Mouse (Mus musculus): Measurements from ENCODE around the gene Rnf115. TPM values are rescaled to one million over a fixed set of nuclear protein-coding genes. Genes with fewer than 3 reads are reported as not detected.

Gene Rnf115
- polyA plus RNA-seq, 1 experiment from 2014 or later: 54.2 TPM

DNA sequence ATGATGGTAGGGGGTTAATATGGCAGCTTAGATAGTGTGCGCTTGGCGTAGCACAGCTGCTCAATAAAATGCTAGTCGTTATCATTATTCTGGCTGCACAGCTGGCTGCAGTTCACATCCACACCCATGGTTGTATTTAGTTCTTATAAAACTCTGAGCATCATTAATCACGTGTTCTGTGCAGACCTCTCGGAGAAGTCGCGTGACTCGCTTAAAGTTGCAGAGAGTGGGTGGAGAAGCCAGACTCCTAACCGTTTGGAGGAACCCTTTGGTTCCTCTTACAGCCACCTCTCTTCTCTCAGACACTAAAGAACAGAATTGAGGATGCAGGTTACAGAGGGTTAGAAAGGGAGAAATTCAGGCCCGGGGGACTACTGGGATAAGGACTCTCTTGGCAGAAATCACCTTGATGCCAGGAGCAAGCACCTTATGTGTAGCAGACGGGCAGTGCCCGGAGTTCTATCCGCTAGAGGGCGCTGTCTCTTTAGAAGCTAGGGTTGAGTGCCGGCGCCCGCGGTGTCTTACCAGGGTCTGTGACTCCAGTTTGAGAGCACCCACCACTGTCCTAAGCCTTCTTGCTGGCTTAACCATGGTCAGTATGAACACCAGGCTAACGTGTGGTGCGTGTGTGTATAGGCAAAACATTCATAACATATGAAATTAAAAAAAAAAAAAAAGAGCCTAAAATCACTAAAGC is 85.1 kb downstream of the Rnf115 start:
- peak overlapping the region; percentile 45 for H3K4me2 ChIP-seq
- H3K4me3 ChIP-seq (ENCODE audit: low read depth, low read length): no peak overlapping the region
- DNase-seq (peak; percentile 88), ATAC-seq (ENCODE audit: insufficient read depth) (peak; percentile 60)
- H3K4me1 ChIP-seq (ENCODE audit: insufficient read depth): peaks cover 6% of the 10 kb centered on the region; the same call in 1 of the 2 replicates
- no peak overlapping the region for H3K27ac ChIP-seq (ENCODE audit: low read depth)
- H3K27me3 ChIP-seq (ENCODE audit: insufficient read depth, low read length): peaks cover 14% of the 10 kb centered on the region; the same call in 1 of the 2 replicates
- H3K36me3 ChIP-seq (ENCODE audit: insufficient read depth): no peaks in the 10 kb centered on the region
- no peaks in the 10 kb centered on the region for H3K9me3 ChIP-seq (ENCODE audit: low read depth, low read length)
- TF ChIP-seq CTCF (IDR thresholded peaks at IDR 0.05; ENCODE audit: low read depth): peak; percentile 76
- WGBS: 25% methylated on average over 20 of the region's 20 CpGs
- H3K9ac ChIP-seq: no peak overlapping the region

DNA sequence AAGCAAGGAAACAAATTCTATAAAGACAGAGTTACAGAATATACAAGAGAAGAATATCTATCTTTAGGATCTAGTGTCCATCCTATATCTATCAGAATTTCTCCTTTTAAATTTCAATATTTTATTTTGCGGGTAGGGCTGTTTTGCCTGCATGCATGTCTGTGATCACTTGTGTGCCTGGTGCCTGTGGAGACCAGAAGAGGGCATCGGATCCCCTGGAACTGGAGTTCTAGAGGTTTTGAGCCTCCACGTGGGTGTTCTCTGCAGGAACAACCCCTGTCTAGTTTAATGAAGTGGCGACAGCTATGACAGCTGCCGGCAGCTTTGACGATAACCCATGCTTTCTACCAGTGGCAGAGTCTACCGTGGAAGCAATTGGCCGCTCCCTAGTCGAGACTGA is 85.6 kb downstream of the Rnf115 start:
- H3K27me3 ChIP-seq (ENCODE audit: insufficient read depth, low read length): peaks cover 14% of the 10 kb centered on the region; the same call in 1 of the 2 replicates
- H3K4me2 ChIP-seq: peak overlapping the region; percentile 45
- H3K9me3 ChIP-seq (ENCODE audit: low read depth, low read length): no peaks in the 10 kb centered on the region
- H3K27ac ChIP-seq (ENCODE audit: low read depth): no peak overlapping the region
- no peak overlapping the region for H3K4me3 ChIP-seq (ENCODE audit: low read depth, low read length)
- ATAC-seq (ENCODE audit: insufficient read depth) (peak; percentile 76), DNase-seq (peak; percentile 84)
- peaks cover 6% of the 10 kb centered on the region; the same call in 1 of the 2 replicates for H3K4me1 ChIP-seq (ENCODE audit: insufficient read depth)
- WGBS: 5% methylated on average over 9 of the region's 9 CpGs
- peak; percentile 39 for TF ChIP-seq CTCF (IDR thresholded peaks at IDR 0.05; ENCODE audit: low read depth)
- no peak overlapping the region for H3K9ac ChIP-seq
- H3K36me3 ChIP-seq (ENCODE audit: insufficient read depth): no peaks in the 10 kb centered on the region

DNA sequence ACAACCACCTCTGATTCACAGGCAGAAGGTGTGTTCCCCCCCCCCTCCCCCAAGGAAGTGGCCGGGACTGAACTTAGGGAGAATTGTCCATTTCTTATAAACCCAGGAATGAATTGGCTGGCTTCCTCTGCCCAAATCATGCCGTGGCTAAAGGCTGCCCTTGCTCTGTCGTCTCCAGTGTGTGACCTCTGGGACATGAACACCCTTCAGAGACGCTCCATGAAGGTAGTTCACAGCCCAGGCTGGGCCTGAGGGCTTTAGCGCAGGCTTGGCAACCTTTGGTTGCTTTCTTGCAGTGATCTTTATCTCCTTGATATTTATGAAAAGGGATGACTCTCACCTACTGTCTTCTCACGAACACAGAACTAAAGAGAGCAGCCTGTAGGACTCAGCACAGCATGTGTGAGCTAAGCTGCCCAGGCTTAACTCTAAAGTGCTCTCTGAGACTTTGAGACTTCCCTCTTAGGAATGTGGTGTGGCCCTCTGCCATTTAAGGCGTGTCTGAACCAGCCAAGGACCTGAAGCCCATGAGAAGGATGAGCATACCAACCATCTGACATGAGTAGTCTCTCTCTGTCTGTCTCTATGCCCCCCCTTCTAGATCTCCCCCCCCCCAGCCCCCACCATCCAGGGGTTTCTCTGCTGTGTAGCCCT is 86.3 kb downstream of the Rnf115 start:
- Histone ChIP-seq H3K4me3 (ENCODE audit: low read depth, low read length) (no peak overlapping the region), H3K4me1 (ENCODE audit: insufficient read depth) (peaks cover 6% of the 10 kb centered on the region; the same call in 1 of the 2 replicates), H3K27me3 (ENCODE audit: insufficient read depth, low read length) (peaks cover 14% of the 10 kb centered on the region; the same call in 1 of the 2 replicates), H3K36me3 (ENCODE audit: insufficient read depth) (no peaks in the 10 kb centered on the region), H3K4me2 (peak overlapping the region; percentile 45), H3K27ac (ENCODE audit: low read depth) (no peak overlapping the region), H3K9me3 (ENCODE audit: low read depth, low read length) (no peaks in the 10 kb centered on the region), H3K9ac (no peak overlapping the region)
- no peak for TF ChIP-seq CTCF (IDR thresholded peaks at IDR 0.05; ENCODE audit: low read depth)
- ATAC-seq (ENCODE audit: insufficient read depth): peak; percentile 48; the same call in 1 of the 2 replicates
- 28% methylated on average over 7 of the region's 7 CpGs for WGBS
- DNase-seq: peak; percentile 64

DNA sequence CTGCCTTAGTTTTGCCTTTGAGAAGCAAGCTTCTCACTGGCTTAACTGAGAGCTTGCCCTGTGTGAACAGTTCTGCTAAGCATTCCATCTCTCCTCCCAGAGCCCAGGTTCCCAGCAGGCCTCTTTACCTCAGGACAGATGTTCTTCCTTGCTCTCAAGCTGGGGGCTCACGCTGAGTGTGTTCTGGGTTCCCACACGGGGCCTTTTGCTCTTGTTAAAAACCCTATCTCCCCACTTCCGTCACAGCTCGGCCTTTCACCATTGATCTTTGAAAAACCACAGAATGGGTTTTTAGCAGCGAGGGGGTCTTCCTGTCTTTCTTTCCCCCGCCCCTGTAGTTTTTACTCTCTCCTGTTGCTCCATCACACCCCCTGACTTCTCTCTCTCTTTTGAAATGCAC is 86.9 kb downstream of the Rnf115 start:
- no peak overlapping the region for H3K4me3 ChIP-seq (ENCODE audit: low read depth, low read length)
- ATAC-seq (ENCODE audit: insufficient read depth) (no peak), DNase-seq (no peak)
- no peaks in the 10 kb centered on the region for H3K9me3 ChIP-seq (ENCODE audit: low read depth, low read length)
- peaks cover 6% of the 10 kb centered on the region; the same call in 1 of the 2 replicates for H3K4me1 ChIP-seq (ENCODE audit: insufficient read depth)
- H3K36me3 ChIP-seq (ENCODE audit: insufficient read depth): no peaks in the 10 kb centered on the region
- no peak overlapping the region for H3K9ac ChIP-seq
- H3K27me3 ChIP-seq (ENCODE audit: insufficient read depth, low read length): peaks cover 14% of the 10 kb centered on the region; the same call in 1 of the 2 replicates
- TF ChIP-seq CTCF (IDR thresholded peaks at IDR 0.05; ENCODE audit: low read depth): no peak
- 42% methylated on average over 6 of the region's 6 CpGs for WGBS
- H3K27ac ChIP-seq (ENCODE audit: low read depth): no peak overlapping the region
- H3K4me2 ChIP-seq: no peak overlapping the region

DNA sequence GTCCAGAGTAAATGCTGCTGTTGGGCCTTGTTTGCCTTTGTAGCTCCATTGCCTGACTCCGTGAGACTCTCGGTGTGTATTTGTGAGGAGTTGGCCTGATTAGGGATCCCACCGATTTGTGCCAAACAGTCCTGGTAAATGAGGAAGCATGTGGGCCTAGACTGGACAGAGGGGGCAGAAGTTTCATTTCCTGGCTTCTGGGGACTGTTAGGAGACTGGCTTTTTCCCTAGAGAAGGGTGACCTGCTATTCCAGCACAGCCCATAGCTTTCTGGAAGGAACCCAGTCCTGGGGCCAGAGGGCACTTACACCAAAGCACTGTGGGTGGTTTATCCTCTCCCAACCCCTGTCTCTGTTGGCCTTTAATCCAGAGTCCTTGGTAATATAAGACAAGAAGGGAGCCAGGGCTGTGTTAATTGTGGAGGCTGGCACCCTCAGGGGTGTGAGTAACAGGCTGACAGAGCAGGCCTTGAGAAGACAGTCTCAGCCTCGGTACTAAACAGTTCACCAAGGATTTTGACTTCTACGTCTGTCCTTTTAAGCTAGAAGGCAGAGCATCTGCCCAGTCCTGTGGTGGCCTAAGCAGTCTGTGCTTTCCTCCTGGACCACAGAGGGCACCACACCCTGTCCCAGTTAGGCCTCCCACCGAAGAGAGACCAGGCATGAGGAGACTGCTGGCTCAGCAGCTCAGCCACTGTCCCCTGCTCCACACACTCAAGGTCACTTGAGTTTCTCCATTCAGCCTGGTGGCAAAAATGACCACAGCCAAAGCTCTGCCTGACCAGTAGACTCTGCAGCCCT is 92.9 kb downstream of the Rnf115 start:
- H3K36me3 ChIP-seq (ENCODE audit: insufficient read depth): no peaks in the 10 kb centered on the region
- ATAC-seq (ENCODE audit: insufficient read depth) (no peak), DNase-seq (no peak)
- H3K4me3 ChIP-seq (ENCODE audit: low read depth, low read length): no peak overlapping the region
- H3K4me2 ChIP-seq: no peak overlapping the region
- no peaks in the 10 kb centered on the region for H3K4me1 ChIP-seq (ENCODE audit: insufficient read depth)
- H3K27me3 ChIP-seq (ENCODE audit: insufficient read depth, low read length): peaks cover 4% of the 10 kb centered on the region; the same call in 1 of the 2 replicates
- WGBS: 64% methylated on average over 6 of the region's 6 CpGs
- TF ChIP-seq CTCF (IDR thresholded peaks at IDR 0.05; ENCODE audit: low read depth): no peak
- H3K9me3 ChIP-seq (ENCODE audit: low read depth, low read length): no peaks in the 10 kb centered on the region
- H3K9ac ChIP-seq: no peak overlapping the region
- no peak overlapping the region for H3K27ac ChIP-seq (ENCODE audit: low read depth)

DNA sequence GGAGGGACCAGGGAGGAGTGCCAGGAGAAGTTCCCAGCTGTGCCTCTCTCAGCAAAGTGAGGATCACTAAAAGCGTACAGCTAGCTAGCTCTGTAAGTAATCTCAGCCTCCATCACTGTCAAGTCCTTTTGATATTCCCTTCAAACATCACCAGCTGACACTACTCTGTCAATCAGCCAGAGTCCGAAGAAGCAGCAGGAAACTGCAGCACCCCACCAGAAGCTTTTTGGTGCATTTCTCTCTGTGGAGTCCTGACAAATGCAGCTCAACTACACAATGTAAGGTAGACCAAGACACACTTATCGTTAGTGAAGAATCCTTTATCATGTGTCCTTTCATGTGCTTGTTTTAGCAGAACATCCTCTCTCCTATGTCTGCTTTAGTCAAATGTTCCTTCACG is 94.1 kb downstream of the Rnf115 start:
- ATAC-seq (ENCODE audit: insufficient read depth): no peak
- WGBS: 77% methylated on average over 4 of the region's 4 CpGs
- no peak overlapping the region for H3K4me2 ChIP-seq

More for the DNA sequence above, 94.1 kb downstream of the Rnf115 start:
- no peak overlapping the region for H3K27ac ChIP-seq (ENCODE audit: low read depth)
- DNase-seq: no peak
- no peak overlapping the region for H3K4me3 ChIP-seq (ENCODE audit: low read depth, low read length)
- H3K9ac ChIP-seq: no peak overlapping the region
- H3K27me3 ChIP-seq (ENCODE audit: insufficient read depth, low read length): no peaks in the 10 kb centered on the region
- TF ChIP-seq CTCF (IDR thresholded peaks at IDR 0.05; ENCODE audit: low read depth): no peak
- no peaks in the 10 kb centered on the region for H3K9me3 ChIP-seq (ENCODE audit: low read depth, low read length)
- no peaks in the 10 kb centered on the region for H3K4me1 ChIP-seq (ENCODE audit: insufficient read depth)
- no peaks in the 10 kb centered on the region for H3K36me3 ChIP-seq (ENCODE audit: insufficient read depth)
